Mouse (Mus musculus) R1 (cell line): ENCODE data around the gene Cep128.

Experiments
- DNase-seq: peaks from one replicate; pipeline ENCODE4 v3.0.0-alpha.2; 2018; ENCODE audit warnings: low read depth, low spot score

The Cep128 gene

GRCm38 (mm10) chr12:90971156-90971555 is 413.1 kb downstream of the Cep128 start:
- DNase-seq, result no peak

GRCm38 (mm10) chr12:90961386-90962017 is 422.7 kb downstream of the Cep128 start:
- no peak for DNase-seq

- DNase-seq, result no peak
Observed at GRCm38 (mm10) chr12:90954740-90955473, 429.3 kb downstream of the Cep128 start.
